8 mouse cellular contexts compared by ENCODE assay signal in the genomic region with DNA sequence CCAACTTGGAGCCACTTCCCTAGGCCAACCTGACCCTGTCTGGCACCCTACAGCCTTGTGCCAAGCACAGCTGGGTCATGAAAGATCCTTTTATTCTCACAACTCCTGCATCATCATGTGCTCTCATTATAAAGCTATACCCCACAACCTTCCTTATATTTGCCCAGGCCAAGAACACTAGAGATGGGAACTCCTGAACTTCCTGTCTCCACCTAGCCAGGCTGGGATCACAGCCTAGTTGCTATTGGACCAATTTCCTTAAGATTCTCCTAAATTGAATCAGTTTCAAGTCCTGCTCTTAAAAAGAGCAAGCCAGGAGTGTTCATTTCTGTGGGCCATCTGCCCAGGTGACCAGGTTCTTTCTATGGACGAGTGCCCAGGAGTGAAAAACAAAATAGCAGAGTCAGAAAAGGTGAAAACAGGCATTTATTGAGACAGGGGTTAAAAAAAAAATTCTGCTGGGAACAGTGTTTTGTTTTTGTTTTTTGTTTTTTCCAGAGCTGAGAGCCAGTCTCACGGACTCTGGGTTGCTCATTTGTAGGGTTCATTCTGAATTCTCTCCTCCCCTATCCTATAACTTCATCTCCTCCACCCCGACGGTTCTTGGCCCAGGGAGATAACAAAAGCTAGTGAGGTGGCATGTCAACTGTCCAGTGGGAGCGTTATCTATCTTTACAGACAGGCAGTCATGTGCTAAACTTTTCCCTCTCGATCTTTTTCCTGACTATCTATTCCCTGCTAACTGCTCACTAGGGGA. TPM values are rescaled to one million over a fixed set of nuclear protein-coding genes. Genes with fewer than 3 reads are reported as not detected.
DNase-seq lines count a peak whose midpoint lies in the region; ATAC-seq and TF ChIP-seq lines count a peak whose summit lies in the region.

No protein-coding gene starts in this region.

- no peaks in the 10 kb centered on the region for H3K27me3 ChIP-seq in liver, postnatal 0 days (ENCODE audit: insufficient read depth, low read length)

- peak; percentile 3 for ATAC-seq in granulocyte monocyte progenitor cell, adult 5-6 weeks (replicated peaks; ENCODE audit: poor library complexity, severe bottlenecking)
- ATAC-seq in liver, postnatal 0 days = peak; percentile 71

- peak overlapping the region; percentile 79 for H3K4me2 ChIP-seq in liver, postnatal 0 days (ENCODE audit: low read depth, low read length)

- H3K9ac ChIP-seq in liver, postnatal 0 days (replicated peaks) = peak overlapping the region; percentile 92

- 9% methylated on average over 6 of the region's 6 CpGs for WGBS in liver, postnatal 0 days (ENCODE audit: insufficient replicate concordance)

- TF ChIP-seq CTCF in layer of hippocampus, adult 2 months (conservative IDR thresholded peaks at IDR 0.05) = no peak
- no peak for TF ChIP-seq CTCF in liver, postnatal 0 days (IDR thresholded peaks at IDR 0.05; ENCODE audit: low read depth)

- H3K36me3 ChIP-seq in liver, postnatal 0 days (replicated peaks; ENCODE audit: insufficient read depth, low read length) = no peaks in the 10 kb centered on the region

- H3K4me1 ChIP-seq in brown adipose tissue, adult 24 weeks (ENCODE audit: control insufficient read depth, insufficient read depth, insufficient read length, low read length) = peaks cover 13% of the 10 kb centered on the region; the same call in 1 of the 2 replicates
- peaks cover 43% of the 10 kb centered on the region for H3K4me1 ChIP-seq in liver, postnatal 0 days (ENCODE audit: insufficient read depth)

- peak overlapping the region; percentile 98 for H3K27ac ChIP-seq in layer of hippocampus, adult 2 months
- peak overlapping the region; percentile 95 for H3K27ac ChIP-seq in brown adipose tissue, adult 24 weeks (replicated peaks; ENCODE audit: low read depth, low read length)
- H3K27ac ChIP-seq in liver, postnatal 0 days (ENCODE audit: low read depth) = peak overlapping the region; percentile 98

- DNase-seq in layer of hippocampus, adult 2 months (ENCODE audit: low spot score in 2 of 2) = no peak
- DNase-seq in layer of hippocampus, adult 8-10 months (ENCODE audit: low spot score in 2 of 2) = no peak
- DNase-seq in liver, postnatal 0 days = no peak
- DNase-seq in adrenal gland, postnatal 14 days = no peak
- DNase-seq in layer of hippocampus, adult 11-12 months (ENCODE audit: low spot score) = no peak
- no peak for DNase-seq in lung, postnatal 14 days

- H3K9me3 ChIP-seq in liver, postnatal 0 days (ENCODE audit: low read length) = no peaks in the 10 kb centered on the region

- peak; percentile 98 for TF ChIP-seq EP300 in liver, postnatal 0 days (IDR thresholded peaks at IDR 0.05; ENCODE audit: low read depth)

- H3K4me3 ChIP-seq in layer of hippocampus, adult 2 months = peak overlapping the region; percentile 83
- H3K4me3 ChIP-seq in brown adipose tissue, adult 24 weeks (ENCODE audit: insufficient read depth, low read depth, low read length) = peak overlapping the region; percentile 67
- H3K4me3 ChIP-seq in liver, postnatal 0 days (ENCODE audit: low read depth, low read length) = peak overlapping the region; percentile 96

RNA-seq across cellular contexts. Expression of gene Rabgef1, which starts 0.8 kb away (rescaled TPM):
- total RNA-seq in layer of hippocampus, adult 2 months (2021) = 10 to 100 TPM; 48.8 to 51.1 TPM
- total RNA-seq in layer of hippocampus, adult 8-10 months (2022) = 10 to 100 TPM; 48.9 to 51.9 (median 49.3) TPM
- polyA plus RNA-seq in brown adipose tissue, adult 24 weeks (2012; ENCODE audit: insufficient read depth, insufficient read length, missing spikeins) = 16.7 and 19.1 TPM in 2 replicates
- 12.8 and 18.8 TPM in 2 replicates for total RNA-seq in granulocyte monocyte progenitor cell, adult 5-6 weeks (2014; fragmentation: Nextera tagmentation)
- 11.3 and 24.0 TPM in 2 replicates for total RNA-seq in granulocyte monocyte progenitor cell, adult 5-6 weeks (2017)
- polyA plus RNA-seq in liver, postnatal 0 days (2015; fragmentation: Nextera tagmentation; extraction: Ambion mirVana) = 18.5 and 19.7 TPM in 2 replicates
- 40.6 and 42.7 TPM in 2 replicates for total RNA-seq in adrenal gland, postnatal 14 days (2021)

RNA-seq across cellular contexts. Expression of gene Kctd7, which starts 26.2 kb away (rescaled TPM):
- total RNA-seq in layer of hippocampus, adult 2 months (2021) = 10 to 100 TPM; 10.3 to 12.8 TPM
- 10 to 100 TPM; 11.4 to 18.4 (median 12.8) TPM for total RNA-seq in layer of hippocampus, adult 8-10 months (2022)
- polyA plus RNA-seq in brown adipose tissue, adult 24 weeks (2012; ENCODE audit: insufficient read depth, insufficient read length, missing spikeins) = 1.2 and 1.5 TPM in 2 replicates
- total RNA-seq in granulocyte monocyte progenitor cell, adult 5-6 weeks (2014; fragmentation: Nextera tagmentation) = 3.2 and 4.4 TPM in 2 replicates
- 3.6 and 4.1 TPM in 2 replicates for total RNA-seq in granulocyte monocyte progenitor cell, adult 5-6 weeks (2017)
- 3.6 and 3.9 TPM in 2 replicates for polyA plus RNA-seq in liver, postnatal 0 days (2015; fragmentation: Nextera tagmentation; extraction: Ambion mirVana)
- 8.7 and 10.0 TPM in 2 replicates for total RNA-seq in adrenal gland, postnatal 14 days (2021)

RNA-seq across cellular contexts. Expression of gene Tmem248, which starts 46.0 kb away (rescaled TPM):
- total RNA-seq in layer of hippocampus, adult 2 months (2021) = 10 to 100 TPM; 39.7 to 41.4 TPM
- total RNA-seq in layer of hippocampus, adult 8-10 months (2022) = 10 to 100 TPM; 40.7 to 43.8 (median 41.8) TPM
- 19.1 and 22.1 TPM in 2 replicates for polyA plus RNA-seq in brown adipose tissue, adult 24 weeks (2012; ENCODE audit: insufficient read depth, insufficient read length, missing spikeins)
- 64.5 and 70.1 TPM in 2 replicates for total RNA-seq in granulocyte monocyte progenitor cell, adult 5-6 weeks (2014; fragmentation: Nextera tagmentation)
- total RNA-seq in granulocyte monocyte progenitor cell, adult 5-6 weeks (2017) = 71.8 and 85.0 TPM in 2 replicates
- 28.1 and 30.7 TPM in 2 replicates for polyA plus RNA-seq in liver, postnatal 0 days (2015; fragmentation: Nextera tagmentation; extraction: Ambion mirVana)
- 46.4 and 51.7 TPM in 2 replicates for total RNA-seq in adrenal gland, postnatal 14 days (2021)
